Mouse (Mus musculus) lung, postnatal 0 days (tissue): Measurements from ENCODE around the gene Tmem104. TPM values are rescaled to one million over a fixed set of nuclear protein-coding genes. Genes with fewer than 3 reads are reported as not detected.
A peak's percentile ranks its signal among the peaks of the same experiment; 100 is the strongest.

Source experiments
- ATAC-seq: fragments of 200-750 bp; cut with Nextera tagmentation; 2 replicates; pipeline ENCODE4 v1.8.0; 2017; ENCODE audit warnings: moderate library complexity
- DNase-seq: peaks from one replicate; pipeline ENCODE4 v3.0.0-alpha.2; 2016; ENCODE audit warnings: low spot score
- H3K27ac ChIP-seq: fragments of 300-500 bp; sonication (generic); 2 replicates; pipeline ENCODE4 v1.5.1; 2014; ENCODE audit warnings: antibody characterized with exemption, mild to moderate bottlenecking, low read length, mixed read lengths
- H3K27me3 ChIP-seq: fragments of 300-500 bp; sonication (generic); replicated peaks from 2 replicates; pipeline ENCODE4 v1.6.1; 2014; ENCODE audit warnings: low read length, mixed read lengths; ENCODE audit not compliant: insufficient read depth
- H3K36me3 ChIP-seq: fragments of 300-500 bp; sonication (generic); 2 replicates; pipeline ENCODE4 v1.6.1; 2014; ENCODE audit warnings: low read length, mixed read lengths; ENCODE audit not compliant: insufficient read depth
- H3K4me1 ChIP-seq: fragments of 300-500 bp; sonication (generic); 2 replicates; pipeline ENCODE4 v1.6.1; 2014; ENCODE audit warnings: antibody characterized with exemption, low read depth, low read length, mixed read lengths; ENCODE audit not compliant: insufficient read depth
- H3K4me2 ChIP-seq: fragments of 300-500 bp; sonication (generic); replicated peaks from 2 replicates; pipeline ENCODE4 v1.6.1; 2014; ENCODE audit warnings: low read depth, mild to moderate bottlenecking, low read length, moderate library complexity, mixed read lengths
- H3K4me3 ChIP-seq: fragments of 300-500 bp; sonication (generic); 2 replicates; pipeline ENCODE4 v1.5.1; 2014; ENCODE audit warnings: low read depth, low read length
- H3K9ac ChIP-seq: fragments of 300-500 bp; sonication (generic); replicated peaks from 2 replicates; pipeline ENCODE4 v1.6.1; 2014; ENCODE audit warnings: low read depth, mild to moderate bottlenecking
- H3K9me3 ChIP-seq: fragments of 300-500 bp; sonication (generic); 2 replicates; pipeline ENCODE4 v1.6.1; 2016; ENCODE audit warnings: low read length, mixed read lengths
- CTCF ChIP-seq: IDR thresholded peaks from 2 replicates; pipeline ENCODE4 v1.5.1; 2016; ENCODE audit warnings: antibody characterized with exemption, mild to moderate bottlenecking
- EP300 ChIP-seq: IDR thresholded peaks from 2 replicates; pipeline ENCODE4 v1.6.1; 2016; ENCODE audit warnings: antibody characterized with exemption, mild to moderate bottlenecking, control low read depth
- WGBS: fragments of 180-500 bp; shearing (Covaris S2); extraction: QIAGEN DNeasy Blood & Tissue Kit; methylation state at CpG from one replicate; pipeline ENCODE4 v1.1.7; 2014; 5-methylcytosine and 5-hydroxymethylcytosine counted together
- polyA plus RNA-seq: library from polyadenylated mRNA; unstranded; fragments of >200 nt; fragmentation: Nextera tagmentation; extraction: Ambion mirVana; gene quantifications from 2 replicates; pipeline ENCODE4 v1.2.1, GENCODE M21; 2015

The Tmem104 gene
- 9.6 and 10.5 TPM in 2 replicates for polyA plus RNA-seq

DNA sequence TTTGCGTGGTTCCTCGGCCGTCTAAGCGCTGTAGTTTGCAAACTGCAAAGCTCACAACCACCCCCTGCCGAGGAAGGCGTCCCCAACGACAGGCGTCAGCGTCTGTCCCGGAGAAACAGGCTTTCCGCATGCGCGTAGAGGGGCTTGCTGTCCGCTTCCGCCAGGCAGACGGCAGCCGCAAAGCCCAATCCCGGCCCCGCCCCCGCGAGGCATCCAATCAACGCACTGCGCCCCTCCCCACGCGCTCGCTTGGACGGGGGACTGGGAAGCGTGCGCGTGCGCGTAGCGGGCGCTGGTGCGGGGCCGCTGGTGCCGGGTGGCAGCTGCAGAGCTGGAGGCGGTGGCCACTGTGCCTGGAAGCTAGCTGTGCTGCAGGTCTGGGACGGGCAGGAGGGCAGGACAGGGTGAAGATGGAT lies at the start of gene Tmem104:
Tmem104 (plus strand) TSS at position 264 of the 416 bp plus-strand sequence.
- peak within 1 kb of the TSS; percentile 95 for H3K4me2 ChIP-seq
- WGBS: under 1% methylated on average over 39 of the region's 39 CpGs
- ATAC-seq (peak; percentile 96), DNase-seq (peak; percentile 99)
- H3K4me3 ChIP-seq: peak within 1 kb of the TSS; percentile 59
- TF ChIP-seq CTCF: peak; percentile 55
- no peak for TF ChIP-seq EP300
- H3K27me3 ChIP-seq: no peaks in the 10 kb centered on the region
- H3K36me3 ChIP-seq: no peaks in the 10 kb centered on the region
- H3K27ac ChIP-seq: peak within 1 kb of the TSS; percentile 89
- H3K9ac ChIP-seq: peak within 1 kb of the TSS; percentile 63
- no peaks in the 10 kb centered on the region for H3K9me3 ChIP-seq
- H3K4me1 ChIP-seq: peaks cover 9% of the 10 kb centered on the region; the same call in 1 of the 2 replicates

- no peak overlapping the region for H3K4me3 ChIP-seq
- H3K4me2 ChIP-seq: no peak overlapping the region
- DNase-seq (peak; percentile 52), ATAC-seq (peak; percentile 57)
- no peaks in the 10 kb centered on the region for H3K4me1 ChIP-seq
- no peak overlapping the region for H3K9ac ChIP-seq
- H3K27ac ChIP-seq: no peak overlapping the region
- H3K27me3 ChIP-seq: no peaks in the 10 kb centered on the region
- H3K9me3 ChIP-seq: no peaks in the 10 kb centered on the region
- no peaks in the 10 kb centered on the region for H3K36me3 ChIP-seq
- TF ChIP-seq CTCF (no peak), EP300 (0 out of 2 replicates have a peak, but pooled peaks have one; percentile 8)
- 67% methylated on average over 5 of the region's 5 CpGs for WGBS
Measured at GRCm38 (mm10) chr11:115138597-115139262, 48.6 kb upstream of the Tmem104 start.

GRCm38 (mm10) chr11:115141970-115142369 lies 45.3 kb upstream of the Tmem104 start:
- H3K27ac ChIP-seq: no peak overlapping the region
- 80% methylated on average over 2 of the region's 2 CpGs for WGBS
- DNase-seq: no peak
- no peaks in the 10 kb centered on the region for H3K4me1 ChIP-seq
- H3K36me3 ChIP-seq: no peaks in the 10 kb centered on the region
- no peaks in the 10 kb centered on the region for H3K9me3 ChIP-seq
- H3K4me2 ChIP-seq: no peak overlapping the region
- TF ChIP-seq CTCF: no peak
- TF ChIP-seq EP300: no peak
- H3K9ac ChIP-seq: no peak overlapping the region
- no peaks in the 10 kb centered on the region for H3K27me3 ChIP-seq
- H3K4me3 ChIP-seq: no peak overlapping the region
- no peak for ATAC-seq

GRCm38 (mm10) chr11:115147813-115148212 lies 39.5 kb upstream of the Tmem104 start:
- Histone ChIP-seq H3K27me3 (no peaks in the 10 kb centered on the region), H3K9ac (no peak overlapping the region), H3K27ac (no peak overlapping the region), H3K4me1 (no peaks in the 10 kb centered on the region), H3K36me3 (no peaks in the 10 kb centered on the region), H3K9me3 (peaks cover 5% of the 10 kb centered on the region; the same call in 1 of the 2 replicates), H3K4me3 (no peak overlapping the region), H3K4me2 (no peak overlapping the region)
- no peak for DNase-seq
- TF ChIP-seq EP300 (no peak), CTCF (no peak)
- WGBS: 83% methylated on average over 4 of the region's 4 CpGs
- no peak for ATAC-seq

- no peak for DNase-seq
- Histone ChIP-seq H3K4me1 (no peaks in the 10 kb centered on the region), H3K9ac (no peak overlapping the region), H3K36me3 (no peaks in the 10 kb centered on the region), H3K27ac (no peak overlapping the region), H3K4me2 (no peak overlapping the region), H3K9me3 (peaks cover 5% of the 10 kb centered on the region; the same call in 1 of the 2 replicates), H3K4me3 (no peak overlapping the region), H3K27me3 (0 out of 2 replicates have a peak, but pooled peaks cover 6% of the 10 kb centered on the region)
- ATAC-seq: no peak
- 44% methylated on average over 6 of the region's 6 CpGs for WGBS
- TF ChIP-seq EP300: no peak
- no peak for TF ChIP-seq CTCF
Measured at GRCm38 (mm10) chr11:115150741-115151254, 36.5 kb upstream of the Tmem104 start.

- DNase-seq (peak; percentile 75), ATAC-seq (peak; percentile 64)
- Histone ChIP-seq H3K36me3 (no peaks in the 10 kb centered on the region), H3K4me3 (peak overlapping the region; percentile 16), H3K4me2 (peak overlapping the region; percentile 46), H3K9me3 (peaks cover 5% of the 10 kb centered on the region; the same call in 1 of the 2 replicates), H3K9ac (no peak overlapping the region), H3K4me1 (no peaks in the 10 kb centered on the region), H3K27me3 (0 out of 2 replicates have a peak, but pooled peaks cover 6% of the 10 kb centered on the region), H3K27ac (no peak overlapping the region)
- TF ChIP-seq CTCF (no peak), EP300 (no peak)
- 6% methylated on average over 15 of the region's 15 CpGs for WGBS
Measured at GRCm38 (mm10) chr11:115151755-115152429, 35.4 kb upstream of the Tmem104 start.
